Mouse (Mus musculus) heart, embryonic 12.5 days (tissue): ENCODE data around the gene Ctnnbl1. TPM values are rescaled to one million over a fixed set of nuclear protein-coding genes. Genes with fewer than 3 reads are reported as not detected.

Experiments used
- ATAC-seq: fragments of 200-750 bp; cut with Nextera tagmentation; 2 replicates; pipeline ENCODE4 v1.8.0; 2017; ENCODE audit warnings: moderate TSS enrichment, moderate library complexity; ENCODE audit not compliant: insufficient number of reproducible peaks, low FRiP score
- H3K27ac ChIP-seq: fragments of 300-500 bp; sonication (generic); 2 replicates; pipeline ENCODE4 v1.5.1; 2016; ENCODE audit warnings: mild to moderate bottlenecking, moderate library complexity; ENCODE audit not compliant: poor library complexity, severe bottlenecking
- H3K27me3 ChIP-seq: fragments of 300-500 bp; sonication (generic); replicated peaks from 2 replicates; pipeline ENCODE4 v1.6.1; 2016; ENCODE audit warnings: mild to moderate bottlenecking, moderate library complexity
- H3K36me3 ChIP-seq: fragments of 300-500 bp; sonication (generic); 2 replicates; pipeline ENCODE4 v1.6.1; 2016; ENCODE audit warnings: mild to moderate bottlenecking, moderate library complexity
- H3K4me1 ChIP-seq: fragments of 300-500 bp; sonication (generic); replicated peaks from 2 replicates; pipeline ENCODE4 v1.6.1; 2016; ENCODE audit warnings: mild to moderate bottlenecking
- H3K4me2 ChIP-seq: fragments of 300-500 bp; sonication (generic); 2 replicates; pipeline ENCODE4 v1.6.1; 2016; ENCODE audit warnings: mild to moderate bottlenecking, moderate library complexity
- H3K4me3 ChIP-seq: fragments of 300-500 bp; sonication (generic); 2 replicates; pipeline ENCODE4 v1.5.1; 2016; ENCODE audit warnings: mild to moderate bottlenecking
- H3K9ac ChIP-seq: fragments of 300-500 bp; sonication (generic); 2 replicates; pipeline ENCODE4 v1.6.1; 2016; ENCODE audit warnings: mild to moderate bottlenecking, moderate library complexity
- H3K9me3 ChIP-seq: fragments of 300-500 bp; sonication (generic); replicated peaks from 2 replicates; pipeline ENCODE4 v1.6.1; 2016; ENCODE audit warnings: mild to moderate bottlenecking, moderate library complexity
- WGBS: fragments of 180-500 bp; shearing (Covaris S2); methylation state at CpG from one replicate; pipeline ENCODE4 v1.1.7; 2016; 5-methylcytosine and 5-hydroxymethylcytosine counted together
- polyA plus RNA-seq: library from polyadenylated mRNA; unstranded; fragments of >200 nt; fragmentation: Nextera tagmentation; extraction: Ambion mirVana; gene quantifications from 2 replicates; pipeline ENCODE4 v1.2.1, GENCODE M21; 2016

The Ctnnbl1 gene
- polyA plus RNA-seq, 1 experiment from 2014 or later: 33.0 TPM

DNA sequence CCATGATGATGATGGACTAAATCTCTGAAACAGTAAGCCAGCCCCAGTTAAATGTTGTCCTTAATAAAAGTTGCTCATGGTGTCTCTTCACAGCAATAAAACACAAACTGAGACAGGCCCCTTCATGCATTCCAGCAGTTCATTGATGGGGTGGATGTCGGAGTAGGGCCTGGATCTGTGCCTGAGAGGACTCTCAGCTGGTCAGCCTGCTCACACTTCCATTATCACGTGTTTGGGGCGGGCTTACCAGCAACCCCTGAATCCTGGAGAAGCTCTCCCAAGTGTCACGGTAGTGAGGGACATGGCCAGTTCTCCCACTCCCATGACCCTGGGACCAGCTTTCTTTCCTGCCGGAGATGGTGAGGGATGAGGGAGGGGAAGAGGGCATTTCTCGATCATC lies 24.5 kb upstream of the Ctnnbl1 start:
- WGBS: 54% methylated on average over 6 of the region's 6 CpGs
- H3K9me3 ChIP-seq: no peaks in the 10 kb centered on the region
- no peak overlapping the region for H3K27ac ChIP-seq
- no peak overlapping the region for H3K4me3 ChIP-seq
- no peaks in the 10 kb centered on the region for H3K4me1 ChIP-seq
- no peak overlapping the region for H3K4me2 ChIP-seq
- H3K36me3 ChIP-seq: no peaks in the 10 kb centered on the region
- peaks cover 25% of the 10 kb centered on the region for H3K27me3 ChIP-seq
- no peak overlapping the region for H3K9ac ChIP-seq
- no peak for ATAC-seq

DNA sequence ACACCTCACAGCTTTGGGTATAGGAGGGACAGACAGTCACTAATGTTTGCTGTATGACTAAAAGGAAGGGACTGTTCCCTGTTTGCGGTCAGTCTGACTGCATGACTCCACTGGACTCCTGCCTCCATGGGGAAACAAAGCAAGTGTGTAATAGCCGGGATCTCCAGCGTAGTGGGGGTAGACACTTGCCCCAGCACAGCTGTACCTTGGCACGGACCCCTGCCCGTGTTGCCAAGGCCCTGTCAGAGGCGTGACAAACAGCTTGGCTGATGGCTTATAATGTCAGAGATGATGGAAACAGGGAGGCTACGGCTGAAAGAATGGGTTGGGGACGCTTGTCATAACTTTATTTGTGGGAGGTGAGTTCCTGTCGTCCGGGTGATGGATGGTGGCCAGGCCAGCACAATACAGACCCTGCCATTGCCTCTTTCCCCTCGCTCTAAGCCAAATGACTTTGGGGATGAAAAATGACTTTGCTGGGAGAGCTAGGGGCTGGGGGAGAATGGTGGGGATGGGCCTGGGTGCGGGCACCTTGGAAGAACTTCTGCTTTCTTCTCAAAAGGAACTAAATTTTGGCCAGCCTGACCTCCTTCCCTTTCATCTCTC lies 21.5 kb upstream of the Ctnnbl1 start:
- no peaks in the 10 kb centered on the region for H3K9me3 ChIP-seq
- no peak overlapping the region for H3K4me3 ChIP-seq
- H3K27me3 ChIP-seq: peaks cover 21% of the 10 kb centered on the region; the same call in 1 of the 2 replicates
- no peak for ATAC-seq
- H3K4me1 ChIP-seq: no peaks in the 10 kb centered on the region
- no peak overlapping the region; the same call in 1 of the 2 replicates for H3K9ac ChIP-seq
- no peaks in the 10 kb centered on the region for H3K36me3 ChIP-seq
- no peak overlapping the region for H3K4me2 ChIP-seq
- H3K27ac ChIP-seq: no peak overlapping the region
- WGBS: 60% methylated on average over 12 of the region's 12 CpGs

DNA sequence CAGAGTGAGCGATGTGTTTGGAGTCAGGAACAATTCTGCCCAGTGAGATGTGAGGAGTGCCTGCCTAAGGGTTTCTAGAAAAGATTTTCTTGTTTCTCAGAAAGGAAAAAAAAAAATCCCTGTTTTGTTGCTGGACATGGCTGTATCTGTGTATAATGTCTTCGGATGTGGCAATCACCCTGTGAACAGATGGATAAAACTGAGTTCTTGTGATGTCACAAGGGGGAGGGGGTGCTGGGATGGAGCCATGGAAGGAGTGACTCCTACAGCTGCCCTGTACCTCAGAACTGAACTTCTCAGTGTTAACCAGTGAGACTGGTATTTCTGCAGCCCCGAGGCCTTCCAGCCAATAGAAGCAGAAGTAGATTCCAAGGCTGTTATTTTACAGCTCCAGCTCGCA lies 18.8 kb upstream of the Ctnnbl1 start:
- WGBS: 64% methylated on average over 4 of the region's 4 CpGs
- H3K4me2 ChIP-seq: no peak overlapping the region
- H3K9ac ChIP-seq: no peak overlapping the region
- H3K27me3 ChIP-seq: peaks cover 16% of the 10 kb centered on the region; the same call in 1 of the 2 replicates
- H3K4me3 ChIP-seq: no peak overlapping the region
- ATAC-seq: no peak
- peaks cover 5% of the 10 kb centered on the region; the same call in 1 of the 2 replicates for H3K9me3 ChIP-seq
- no peak overlapping the region for H3K27ac ChIP-seq
- H3K36me3 ChIP-seq: no peaks in the 10 kb centered on the region
- no peaks in the 10 kb centered on the region for H3K4me1 ChIP-seq

DNA sequence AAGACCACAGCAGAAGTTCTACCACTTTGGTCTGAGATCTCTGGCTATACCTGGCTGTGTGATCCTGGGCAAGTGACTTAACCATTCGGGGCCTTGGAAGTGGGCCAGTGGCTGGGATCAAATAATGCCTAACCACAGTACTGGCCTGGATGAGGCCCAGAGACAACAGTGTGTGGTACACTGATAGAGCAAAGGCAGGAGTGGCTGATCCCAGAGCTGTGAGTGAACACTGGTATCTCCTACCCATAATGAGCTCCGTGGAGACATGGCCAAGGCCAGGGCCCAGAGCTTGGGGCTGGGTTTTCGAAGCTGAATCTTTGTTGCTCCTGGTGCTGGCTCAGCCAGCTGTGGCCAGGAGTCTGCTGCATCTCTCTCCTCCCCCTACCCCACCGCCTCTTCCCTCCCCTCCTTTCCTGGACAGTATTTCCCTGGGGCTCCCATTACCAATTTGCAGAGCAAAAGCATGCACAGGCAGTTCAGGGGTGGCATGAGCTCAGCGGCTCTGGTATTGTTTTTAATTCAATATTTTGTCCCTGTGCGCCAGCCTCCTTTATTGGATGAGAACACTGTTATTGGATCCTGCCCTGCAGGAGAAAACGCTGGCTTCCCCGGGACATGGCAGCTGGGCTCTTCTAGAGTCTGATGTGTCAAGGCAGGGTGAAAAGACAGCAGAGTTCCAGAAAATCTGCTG lies 13.2 kb upstream of the Ctnnbl1 start:
- WGBS: 65% methylated on average over 8 of the region's 8 CpGs
- Histone ChIP-seq H3K27ac (no peak overlapping the region), H3K4me1 (no peaks in the 10 kb centered on the region), H3K9ac (no peak overlapping the region), H3K36me3 (no peaks in the 10 kb centered on the region), H3K9me3 (peaks cover 5% of the 10 kb centered on the region; the same call in 1 of the 2 replicates), H3K27me3 (no peaks in the 10 kb centered on the region), H3K4me2 (no peak overlapping the region), H3K4me3 (no peak overlapping the region)
- ATAC-seq: no peak

DNA sequence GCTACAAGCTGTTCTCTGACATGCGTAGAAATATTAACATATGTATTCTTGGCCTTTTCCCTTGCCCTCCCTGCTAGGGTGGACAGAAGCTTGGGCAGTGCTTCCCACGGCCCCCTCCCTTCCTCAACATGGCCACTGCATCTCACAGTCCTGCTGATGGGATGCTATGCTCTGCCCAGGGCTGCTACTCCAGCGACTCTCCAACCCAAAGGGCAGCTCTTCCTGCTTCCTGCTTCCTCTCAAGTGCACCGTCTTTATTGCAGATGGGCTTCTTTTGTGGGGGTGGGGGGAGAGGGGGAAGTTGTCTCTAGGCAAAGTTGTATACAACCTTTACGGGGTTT lies 12.7 kb upstream of the Ctnnbl1 start:
- WGBS: 51% methylated on average over 5 of the region's 5 CpGs
- no peak overlapping the region for H3K27ac ChIP-seq
- no peak overlapping the region for H3K9ac ChIP-seq
- H3K9me3 ChIP-seq: peaks cover 5% of the 10 kb centered on the region; the same call in 1 of the 2 replicates
- H3K4me3 ChIP-seq: no peak overlapping the region
- H3K4me2 ChIP-seq: no peak overlapping the region
- no peaks in the 10 kb centered on the region for H3K36me3 ChIP-seq
- no peak for ATAC-seq
- H3K4me1 ChIP-seq: no peaks in the 10 kb centered on the region
- no peaks in the 10 kb centered on the region for H3K27me3 ChIP-seq

DNA sequence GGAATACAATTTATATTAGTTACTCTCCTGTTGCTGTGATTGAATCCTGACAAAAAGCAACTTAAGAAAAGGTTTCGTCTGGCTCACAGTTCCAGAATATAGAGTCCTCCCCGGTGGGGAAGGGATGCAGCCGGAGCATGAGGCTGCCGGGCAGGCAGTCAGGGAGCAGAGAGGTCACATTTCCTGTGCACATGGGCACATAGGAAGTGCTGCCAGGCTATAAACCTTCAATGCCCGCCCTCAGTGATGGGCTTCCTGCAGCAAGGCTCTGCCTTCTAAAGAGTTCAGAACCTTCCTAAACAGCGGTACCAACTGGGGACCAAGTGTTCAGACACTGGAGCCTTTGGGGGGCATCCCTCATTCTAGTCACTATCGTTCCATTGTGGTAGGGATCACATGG lies 7.4 kb downstream of the Ctnnbl1 start:
- Histone ChIP-seq H3K9me3 (peaks cover 10% of the 10 kb centered on the region; the same call in 1 of the 2 replicates), H3K36me3 (peaks cover 11% of the 10 kb centered on the region; the same call in 1 of the 2 replicates), H3K27me3 (no peaks in the 10 kb centered on the region), H3K4me3 (no peak overlapping the region), H3K4me2 (no peak overlapping the region), H3K27ac (no peak overlapping the region), H3K4me1 (peaks cover 10% of the 10 kb centered on the region), H3K9ac (no peak overlapping the region)
- WGBS: 74% methylated on average over 7 of the region's 7 CpGs
- no peak for ATAC-seq

DNA sequence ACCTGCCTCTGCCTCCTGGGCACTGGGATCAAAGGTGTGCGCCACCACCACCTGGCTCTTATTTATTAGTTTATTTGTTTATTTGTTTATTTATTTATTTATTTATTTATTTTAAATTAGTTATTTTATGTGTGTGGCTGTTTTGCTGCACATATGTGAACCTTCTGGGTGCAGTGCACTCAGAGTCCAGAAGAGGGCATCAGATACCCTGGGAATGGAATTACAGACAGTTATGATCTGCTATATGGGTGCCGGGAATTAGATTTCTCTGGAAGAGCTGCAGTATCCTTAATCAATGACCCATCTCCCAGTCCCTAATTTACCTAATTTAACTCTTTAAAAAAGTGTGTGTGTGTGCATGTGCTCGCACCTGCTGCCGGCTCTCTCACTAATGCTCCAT lies 8.5 kb downstream of the Ctnnbl1 start:
- peaks cover 11% of the 10 kb centered on the region; the same call in 1 of the 2 replicates for H3K36me3 ChIP-seq
- 93% methylated on average over 4 of the region's 4 CpGs for WGBS
- H3K4me3 ChIP-seq: no peak overlapping the region
- no peak overlapping the region for H3K4me2 ChIP-seq
- peaks cover 16% of the 10 kb centered on the region for H3K4me1 ChIP-seq
- no peak overlapping the region for H3K27ac ChIP-seq
- ATAC-seq: no peak
- H3K27me3 ChIP-seq: no peaks in the 10 kb centered on the region
- H3K9me3 ChIP-seq: peaks cover 10% of the 10 kb centered on the region; the same call in 1 of the 2 replicates
- no peak overlapping the region for H3K9ac ChIP-seq

DNA sequence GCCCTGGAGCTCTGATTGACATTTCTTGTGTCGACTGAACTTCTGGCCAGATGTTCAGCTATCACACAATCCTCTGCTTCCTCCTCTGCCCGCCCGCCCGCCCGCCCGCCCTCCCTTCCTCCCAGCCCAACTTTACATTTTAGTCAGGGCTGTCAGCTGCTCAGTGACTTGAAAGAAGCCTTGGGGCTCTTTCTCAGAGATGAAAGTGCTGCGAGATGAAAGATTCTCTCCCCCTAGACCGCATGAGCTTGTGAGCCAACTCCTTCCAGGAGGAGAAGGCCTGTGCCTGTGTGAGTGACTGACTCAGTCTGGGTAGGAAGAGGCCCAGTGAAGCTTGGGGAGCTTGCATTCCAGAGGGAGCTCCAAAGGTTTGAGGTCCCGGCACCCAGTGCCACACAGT lies 9.4 kb downstream of the Ctnnbl1 start:
- no peak for ATAC-seq
- no peak overlapping the region for H3K4me3 ChIP-seq
- no peak overlapping the region for H3K4me2 ChIP-seq
- H3K27ac ChIP-seq: no peak overlapping the region
- H3K4me1 ChIP-seq: peaks cover 19% of the 10 kb centered on the region
- no peak overlapping the region for H3K9ac ChIP-seq
- 56% methylated on average over 9 of the region's 9 CpGs for WGBS
- peaks cover 11% of the 10 kb centered on the region; the same call in 1 of the 2 replicates for H3K36me3 ChIP-seq
- peaks cover 10% of the 10 kb centered on the region; the same call in 1 of the 2 replicates for H3K9me3 ChIP-seq
- H3K27me3 ChIP-seq: no peaks in the 10 kb centered on the region

DNA sequence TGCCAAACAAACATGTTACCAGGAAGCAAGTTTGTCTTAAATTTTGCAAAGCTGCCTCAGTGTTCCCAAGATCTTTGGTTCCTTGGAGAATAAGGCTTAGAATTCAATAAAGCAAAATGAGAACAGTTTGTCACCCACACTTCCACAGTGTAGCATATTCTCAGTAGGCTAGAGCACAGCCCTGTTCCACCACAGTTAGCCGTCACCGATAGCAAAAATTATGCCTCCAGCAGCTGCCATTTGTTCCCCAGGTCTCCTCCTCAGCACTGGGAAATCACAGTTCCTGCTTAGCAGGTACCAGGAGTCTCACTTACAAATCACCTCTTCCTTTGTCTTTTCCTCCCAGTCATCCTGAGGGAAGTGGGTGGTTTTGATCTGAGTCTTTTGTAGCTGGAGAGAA lies 10.8 kb downstream of the Ctnnbl1 start:
- Histone ChIP-seq H3K36me3 (peaks cover 11% of the 10 kb centered on the region; the same call in 1 of the 2 replicates), H3K9ac (no peak overlapping the region), H3K4me3 (no peak overlapping the region), H3K4me1 (peaks cover 28% of the 10 kb centered on the region), H3K4me2 (no peak overlapping the region), H3K9me3 (peaks cover 10% of the 10 kb centered on the region; the same call in 1 of the 2 replicates), H3K27me3 (no peaks in the 10 kb centered on the region), H3K27ac (no peak overlapping the region)
- WGBS: 52% methylated on average over 2 of the region's 2 CpGs
- no peak for ATAC-seq

DNA sequence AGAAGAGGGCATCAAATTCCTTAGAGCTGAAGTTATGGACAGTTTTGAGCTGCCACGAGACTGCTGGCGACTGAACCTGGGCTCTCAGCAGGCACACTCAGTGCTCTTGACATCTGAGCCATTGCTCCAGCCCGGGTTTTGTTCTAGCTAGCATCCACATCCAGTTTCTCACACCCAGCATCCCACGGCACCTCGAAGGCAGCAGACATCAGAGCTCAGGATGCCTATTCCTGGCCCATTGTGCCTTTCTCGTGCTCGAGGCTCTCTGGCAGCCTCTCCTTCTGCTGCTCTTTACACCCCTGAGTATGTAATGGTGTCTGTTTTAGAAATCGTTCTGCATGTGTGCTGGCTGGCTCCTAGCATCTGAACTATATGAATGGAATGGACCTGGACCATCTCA lies 13.3 kb downstream of the Ctnnbl1 start:
- WGBS: 78% methylated on average over 8 of the region's 8 CpGs
- no peak overlapping the region for H3K4me3 ChIP-seq
- H3K27ac ChIP-seq: no peak overlapping the region
- 0 out of 2 replicates have a peak, but pooled peaks cover 6% of the 10 kb centered on the region for H3K9me3 ChIP-seq
- H3K4me2 ChIP-seq: no peak overlapping the region
- H3K9ac ChIP-seq: no peak overlapping the region
- no peak for ATAC-seq
- H3K36me3 ChIP-seq: peaks cover 9% of the 10 kb centered on the region; the same call in 1 of the 2 replicates
- no peaks in the 10 kb centered on the region for H3K27me3 ChIP-seq
- H3K4me1 ChIP-seq: peaks cover 37% of the 10 kb centered on the region

DNA sequence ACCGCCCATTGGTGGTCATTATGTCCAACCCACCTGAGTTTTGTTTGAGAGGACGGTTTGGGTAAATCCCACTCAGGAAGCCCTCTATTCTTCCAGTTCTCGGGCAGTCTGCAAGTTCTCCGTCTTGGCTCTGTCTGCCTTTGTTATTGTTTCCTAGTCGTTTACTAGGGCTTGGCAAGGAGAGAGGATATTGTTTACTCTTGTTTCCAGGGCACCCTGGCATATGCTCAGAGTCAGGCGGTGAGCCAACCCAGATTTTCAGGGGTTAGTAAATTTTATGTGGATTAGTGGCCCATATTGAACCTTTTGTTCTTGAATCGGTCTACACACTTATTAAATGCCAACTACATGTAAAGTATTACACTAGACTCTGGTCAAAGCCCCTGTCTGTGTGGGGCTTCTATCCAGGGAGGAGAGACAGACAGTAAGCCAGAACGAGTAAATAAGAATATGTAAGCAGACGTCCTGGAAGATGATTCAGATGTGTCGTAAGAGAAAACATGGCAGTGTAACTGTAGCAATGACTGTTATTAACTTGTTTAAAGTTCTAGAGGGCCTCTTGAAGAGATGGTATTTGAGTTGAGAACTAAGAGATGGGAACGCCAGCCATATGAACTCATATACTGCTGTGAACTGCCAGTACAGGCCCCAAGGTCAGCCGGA lies 13.9 kb downstream of the Ctnnbl1 start:
- H3K4me2 ChIP-seq: peak overlapping the region; percentile 36; the same call in 1 of the 2 replicates
- H3K27me3 ChIP-seq: no peaks in the 10 kb centered on the region
- WGBS: 67% methylated on average over 12 of the region's 12 CpGs
- no peak overlapping the region for H3K9ac ChIP-seq
- no peak for ATAC-seq
- H3K36me3 ChIP-seq: peaks cover 3% of the 10 kb centered on the region; the same call in 1 of the 2 replicates
- no peak overlapping the region for H3K27ac ChIP-seq
- 0 out of 2 replicates have a peak, but pooled peaks cover under 1% of the 10 kb centered on the region for H3K9me3 ChIP-seq
- H3K4me1 ChIP-seq: peaks cover 43% of the 10 kb centered on the region
- H3K4me3 ChIP-seq: no peak overlapping the region
